Mouse (Mus musculus) monocyte, adult 5-6 weeks (primary cell): ENCODE measurements at regions not wholly inside any gene's neighbourhood (a gene's known extent, or its start where the extent isn't known, plus 50 kb on each side); places are given as distances from the start of the nearest gene placed in this dataset.
"Not testable (repeated sequence)": the region's sequence is repeated elsewhere in the genome, so short reads cannot be mapped to it uniquely, and the experiment has no call there.

Source experiments
- ATAC-seq: fragments of 153-309, 156-312 bp; replicated peaks from 2 replicates; pipeline ENCODE4 v1.8.0; 2017; ENCODE audit warnings: mild to moderate bottlenecking; ENCODE audit not compliant: low TSS enrichment, insufficient number of reproducible peaks, severe bottlenecking, poor library complexity, low FRiP score

DNA sequence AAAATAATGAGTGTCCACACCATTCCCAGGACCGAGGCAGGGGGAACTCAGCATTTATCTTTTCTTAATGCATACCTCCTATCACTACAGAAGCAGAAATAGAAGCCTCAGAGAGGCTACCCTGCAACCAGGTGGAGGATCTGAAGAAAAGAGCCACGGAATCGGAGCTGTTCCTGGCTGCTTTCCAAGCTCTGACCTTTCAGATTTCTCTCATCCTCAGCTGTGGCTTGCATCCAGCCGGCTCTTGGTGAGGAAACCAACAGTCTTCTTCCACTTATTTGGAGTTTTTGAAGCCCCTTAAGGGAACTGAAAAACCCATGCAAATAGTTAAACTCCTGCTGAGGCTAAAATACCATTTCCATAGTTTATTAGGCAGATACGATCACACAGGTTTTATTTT is 907.3 kb downstream of the Ets1 start:
- no peak for ATAC-seq

DNA sequence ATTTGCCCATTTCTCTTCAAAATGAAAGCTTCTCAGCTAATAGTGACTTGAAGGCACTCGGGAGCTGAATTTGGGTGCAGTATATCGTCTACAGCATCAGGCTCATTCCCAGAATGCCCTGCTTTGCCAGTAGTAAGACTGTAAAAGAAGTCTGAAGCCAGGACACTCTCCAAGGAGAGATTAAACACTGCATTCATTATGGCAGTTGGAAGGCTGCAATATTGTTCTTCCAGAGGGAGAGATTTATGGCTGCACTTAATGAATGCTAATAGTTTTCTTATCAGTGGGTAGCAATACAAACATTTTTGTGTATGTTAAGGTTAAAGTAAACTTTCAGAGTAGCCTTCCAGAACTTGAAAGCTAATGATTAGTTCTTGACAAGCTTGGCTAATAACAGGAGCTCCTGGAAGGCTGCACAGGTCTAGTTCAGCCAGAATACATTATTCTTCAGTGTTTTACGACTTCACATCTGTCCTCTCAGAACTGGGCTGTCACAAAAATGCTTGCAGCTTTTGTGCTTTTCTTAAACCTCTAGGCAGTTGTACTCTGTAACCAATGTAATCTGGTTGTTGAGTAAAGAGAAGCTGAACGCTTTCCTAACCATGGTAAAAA is 910.2 kb downstream of the Ets1 start:
- no peak for ATAC-seq

DNA sequence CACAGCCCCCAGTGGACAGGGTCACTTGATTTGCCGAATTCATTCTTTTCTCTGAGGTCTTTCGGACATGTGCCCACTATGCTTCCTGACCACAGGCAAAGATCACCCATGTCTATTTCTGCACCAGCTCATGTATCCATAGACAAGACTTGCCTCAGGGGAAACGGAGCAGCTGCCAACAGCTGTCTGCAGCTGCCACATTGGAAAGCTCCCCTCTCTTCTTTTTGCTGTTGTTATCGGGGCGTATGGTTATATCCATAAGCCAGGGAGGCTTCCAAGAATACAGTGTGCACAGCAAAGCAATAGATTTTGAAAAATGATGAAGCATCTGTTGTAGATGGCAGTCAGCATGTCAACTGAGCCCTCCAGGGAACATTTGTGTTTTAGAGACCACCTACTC is 913.4 kb downstream of the Ets1 start:
- ATAC-seq = no peak

DNA sequence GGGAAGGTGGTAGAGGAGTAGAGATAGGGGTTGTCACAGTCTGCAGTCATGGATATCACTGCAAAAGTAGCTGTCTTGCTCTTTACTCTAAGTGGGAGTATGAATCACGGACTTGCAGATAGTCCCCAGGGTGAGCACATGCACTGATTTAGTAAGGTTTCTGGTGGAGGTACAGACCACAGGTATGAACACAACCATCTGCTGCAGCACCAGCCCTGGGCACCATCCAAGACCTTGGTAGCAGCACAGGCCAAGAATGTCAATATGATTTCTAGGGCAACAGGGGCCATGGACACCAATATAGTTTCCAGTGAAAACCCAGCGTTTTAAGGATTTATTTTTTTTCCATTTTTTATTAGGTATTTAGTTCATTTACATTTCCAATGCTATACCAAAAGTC is 913.7 kb upstream of the Kirrel3 start:
- no peak for ATAC-seq

DNA sequence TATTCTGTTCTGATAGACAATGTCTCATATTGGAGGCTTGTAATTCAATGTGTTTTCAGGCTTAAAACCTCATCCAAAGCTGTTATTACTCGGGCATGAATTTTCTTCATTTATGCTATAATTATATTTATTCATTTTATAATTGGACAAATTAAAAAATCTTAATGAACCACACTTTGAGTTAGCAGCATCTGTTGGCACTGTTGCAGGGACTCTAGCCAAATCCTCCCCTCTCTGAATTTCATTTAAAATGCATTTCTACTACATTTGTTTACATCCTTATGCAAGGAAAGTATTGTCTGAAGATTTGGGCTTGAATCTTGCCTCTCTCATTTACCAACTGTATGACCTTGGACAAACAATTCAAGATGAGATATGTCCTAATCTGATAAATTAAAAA is 874.2 kb upstream of the Kirrel3 start:
- ATAC-seq = no peak

DNA sequence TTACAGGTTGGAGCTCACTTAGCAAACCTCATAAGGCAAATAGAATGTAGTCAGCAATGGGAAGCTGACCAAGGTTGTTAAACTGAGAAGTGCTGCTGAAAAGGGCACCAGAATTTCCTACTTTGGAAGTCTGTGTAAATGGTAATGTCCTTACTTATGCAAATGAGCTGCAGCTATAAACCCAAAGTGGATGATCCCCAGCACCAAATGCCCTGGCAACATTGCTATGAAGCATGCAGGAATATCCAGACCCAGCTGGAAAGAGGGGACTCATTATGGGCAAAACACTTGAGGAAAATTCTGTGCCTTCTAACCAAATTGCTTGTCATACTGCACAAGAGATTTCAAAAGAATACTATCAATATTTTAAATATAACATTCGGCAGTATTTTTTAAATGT is 861.3 kb upstream of the Kirrel3 start:
- ATAC-seq = no peak

DNA sequence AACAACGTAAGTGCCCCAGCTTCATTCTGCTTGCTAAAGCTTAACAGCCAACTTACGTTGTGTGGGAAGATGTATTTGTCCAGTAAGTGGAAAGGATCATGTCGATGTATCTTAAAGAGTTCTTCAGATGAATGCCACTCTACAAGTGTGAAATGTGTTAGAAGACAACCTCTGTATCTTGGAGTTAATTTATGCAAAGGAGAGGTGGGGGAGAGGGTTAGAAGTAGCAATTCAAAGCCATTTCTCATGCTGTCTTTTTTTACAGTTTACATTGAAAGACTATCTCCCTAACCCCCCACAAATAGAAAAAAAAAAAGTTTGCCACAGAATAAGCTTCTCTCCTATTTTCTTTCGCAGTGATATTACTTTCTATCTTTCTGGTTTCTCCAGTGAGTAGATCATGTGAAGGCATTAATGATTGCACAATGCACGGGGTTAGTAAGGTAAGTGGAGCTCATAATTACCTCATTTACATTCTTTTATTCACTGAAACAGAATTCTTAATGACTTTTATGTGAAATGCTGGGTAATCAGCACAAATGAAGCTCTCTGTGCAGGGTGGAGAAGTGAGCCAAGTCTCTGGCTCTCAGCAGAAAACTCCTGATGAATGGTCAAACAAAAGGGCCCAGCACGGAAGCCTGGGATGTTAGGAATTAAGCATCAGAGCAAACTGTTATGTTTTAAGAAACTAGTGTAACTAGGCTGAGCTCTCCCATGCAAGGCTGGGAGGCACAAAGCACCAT is 855.8 kb upstream of the Kirrel3 start:
- ATAC-seq = no peak

DNA sequence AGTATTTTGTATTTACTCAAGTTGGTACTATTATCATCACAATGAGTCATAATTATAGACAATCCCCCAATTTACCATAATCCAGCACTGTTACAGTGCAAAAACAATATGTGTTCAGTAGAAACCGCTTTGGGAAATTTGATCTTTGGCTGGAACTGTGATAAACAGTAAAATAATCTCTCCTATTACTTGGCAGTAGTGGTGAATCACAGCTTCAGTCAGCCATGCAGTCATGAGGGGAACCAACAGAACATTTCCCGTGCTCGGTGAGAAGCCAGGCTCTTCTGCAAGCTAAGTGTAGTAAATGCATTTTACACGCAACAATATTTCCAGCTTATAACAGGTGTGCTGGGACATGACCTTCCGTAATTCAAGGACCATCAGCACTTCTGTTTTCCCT is 822.7 kb upstream of the Kirrel3 start:
- no peak for ATAC-seq

DNA sequence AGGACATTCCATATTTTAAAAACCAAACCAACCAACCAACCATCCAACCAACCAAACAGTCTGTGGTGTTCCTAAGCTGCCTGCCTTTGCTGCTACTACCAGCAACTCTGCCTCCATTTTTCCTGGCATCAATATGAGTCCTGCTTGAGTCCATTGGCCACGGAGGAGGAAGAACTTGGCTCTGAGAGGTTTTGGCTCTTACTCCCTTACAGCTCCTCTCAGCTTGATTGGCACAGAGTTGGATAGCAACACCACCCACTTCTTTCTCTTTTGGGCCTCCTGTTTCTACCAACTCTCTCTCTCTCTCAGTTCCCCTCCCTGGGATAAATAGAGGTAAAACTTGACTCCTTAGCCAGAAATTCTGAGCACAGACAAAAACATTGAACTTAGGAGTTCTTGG is 804.6 kb upstream of the Kirrel3 start:
- ATAC-seq = no peak

DNA sequence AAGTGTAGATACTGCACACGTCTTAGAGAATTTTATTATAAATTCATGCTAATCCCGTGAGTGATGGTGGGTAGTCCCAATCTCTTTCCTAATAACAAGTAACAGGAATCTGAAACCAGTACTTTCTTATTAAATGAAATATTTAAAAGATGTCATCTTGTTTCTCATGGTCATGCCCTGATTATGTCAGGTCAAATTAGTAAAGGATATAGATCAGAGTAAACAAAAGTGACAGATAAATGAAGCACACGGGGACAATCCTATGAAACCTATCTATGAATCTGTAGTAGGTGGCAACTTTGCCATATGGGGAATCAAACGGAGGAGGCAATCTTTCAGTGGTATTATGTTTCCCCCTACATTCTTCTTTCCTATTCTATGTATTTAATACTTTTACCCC is 794.0 kb upstream of the Kirrel3 start:
- no peak for ATAC-seq

DNA sequence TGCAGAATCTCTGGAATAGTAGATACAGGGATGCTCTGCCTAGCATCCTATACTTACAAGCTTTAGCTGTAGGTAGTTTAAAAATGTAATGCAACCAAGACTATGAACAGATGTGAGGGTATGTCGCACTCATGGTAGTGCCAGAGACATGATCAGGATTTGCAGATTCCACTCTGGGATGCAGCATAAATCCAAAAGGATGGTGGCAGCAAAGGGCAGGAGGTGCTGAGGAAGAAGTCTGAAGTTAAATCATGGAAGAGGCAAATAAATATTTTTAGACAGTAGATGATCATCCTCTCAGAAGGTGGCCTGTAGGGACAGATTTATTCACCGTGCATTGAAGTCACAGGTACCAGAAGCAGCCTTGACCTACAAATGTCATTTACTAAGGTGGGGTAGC is 768.1 kb upstream of the Kirrel3 start:
- ATAC-seq = no peak

DNA sequence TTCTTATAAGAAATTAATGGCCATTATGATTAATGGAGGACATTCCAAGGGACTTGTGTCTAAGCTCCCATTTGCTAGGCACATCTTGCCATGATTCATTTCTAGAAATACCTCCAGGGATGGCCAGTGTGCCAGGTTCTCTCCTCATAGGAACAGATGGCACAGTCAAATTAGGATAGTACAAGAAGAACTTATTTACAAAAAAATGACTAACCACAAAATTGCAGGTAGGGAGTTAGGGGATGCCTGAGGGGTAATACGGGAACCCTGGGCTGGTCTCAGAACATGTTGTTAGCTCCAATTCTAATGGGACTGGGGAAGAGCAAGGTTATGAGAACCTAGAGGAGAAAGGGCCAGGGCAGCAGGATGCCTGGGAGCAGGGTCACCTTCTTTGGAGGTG is 760.9 kb upstream of the Kirrel3 start:
- no peak for ATAC-seq

DNA sequence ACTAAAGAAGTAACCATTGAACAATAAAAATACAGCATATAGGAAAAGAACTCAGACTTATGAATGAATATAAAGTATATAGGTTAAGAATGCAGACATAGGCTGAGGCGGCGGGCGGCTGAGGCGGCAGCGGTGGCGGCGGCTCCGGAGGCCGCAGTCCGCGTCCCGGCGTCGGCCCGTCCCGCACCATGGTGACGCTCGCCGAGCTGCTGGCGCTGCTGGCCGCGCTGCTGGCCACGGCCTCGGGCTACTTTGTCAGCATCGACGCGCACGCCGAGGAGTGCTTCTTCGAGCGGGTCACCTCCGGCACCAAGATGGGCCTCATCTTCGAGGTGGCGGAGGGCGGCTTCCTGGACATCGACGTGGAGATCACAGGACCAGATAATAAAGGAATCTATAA is 757.6 kb upstream of the Kirrel3 start:
- ATAC-seq = not testable (repeated sequence)

DNA sequence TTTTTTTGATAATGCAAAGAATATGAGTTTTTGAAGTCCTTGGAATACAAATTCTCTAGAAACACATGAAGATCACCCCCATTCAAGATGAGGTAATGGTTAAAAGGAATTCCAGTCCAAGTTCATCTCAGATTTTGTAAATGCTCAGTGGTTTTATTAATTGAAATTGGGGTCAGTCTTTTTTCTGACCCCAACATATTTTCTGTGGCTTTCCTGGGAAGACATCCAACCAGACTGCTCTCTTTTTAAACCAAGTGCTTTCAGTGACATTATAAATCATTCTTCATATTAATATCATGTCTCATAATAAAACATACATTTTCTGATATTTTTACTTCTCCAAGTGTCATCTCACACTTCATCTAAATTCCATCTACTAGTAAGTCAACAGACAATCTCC is 725.0 kb upstream of the Kirrel3 start:
- ATAC-seq = no peak

DNA sequence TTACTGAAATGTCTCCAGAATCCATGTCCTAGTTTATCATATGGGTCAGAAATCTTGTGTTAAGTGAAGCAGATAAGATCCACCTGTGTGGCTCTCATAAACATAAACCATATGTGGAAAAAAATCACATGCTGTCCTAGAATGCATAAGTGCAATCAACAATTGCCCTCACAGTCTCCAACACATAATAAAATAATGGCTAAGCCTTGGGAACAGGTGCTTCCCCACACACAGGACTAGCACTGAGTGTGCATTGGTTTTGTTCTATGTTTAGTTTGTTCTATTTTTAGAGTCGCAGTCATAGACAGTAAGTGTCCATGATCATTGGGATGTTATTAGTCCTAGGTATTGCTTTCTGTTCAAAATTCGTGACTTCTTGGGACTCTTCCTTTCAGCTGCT is 719.5 kb upstream of the Kirrel3 start:
- no peak for ATAC-seq

DNA sequence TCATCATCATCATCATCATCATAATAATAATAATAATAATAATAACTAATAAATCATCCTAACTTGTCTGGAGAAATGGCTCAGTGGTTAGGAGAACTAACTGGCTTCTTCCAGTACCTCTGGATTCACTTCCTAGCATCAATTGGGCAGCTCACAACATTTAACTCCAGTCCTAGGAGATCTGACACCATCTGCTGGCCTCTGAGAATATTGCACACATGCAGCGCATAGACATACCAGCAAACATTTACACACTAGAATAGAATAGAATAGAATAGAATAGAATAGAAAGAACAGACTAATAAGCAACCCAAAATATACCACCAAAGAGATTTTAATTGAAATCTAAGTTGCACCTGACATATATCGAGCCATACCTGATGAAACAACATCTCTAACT is 715.9 kb upstream of the Kirrel3 start:
- no peak for ATAC-seq

DNA sequence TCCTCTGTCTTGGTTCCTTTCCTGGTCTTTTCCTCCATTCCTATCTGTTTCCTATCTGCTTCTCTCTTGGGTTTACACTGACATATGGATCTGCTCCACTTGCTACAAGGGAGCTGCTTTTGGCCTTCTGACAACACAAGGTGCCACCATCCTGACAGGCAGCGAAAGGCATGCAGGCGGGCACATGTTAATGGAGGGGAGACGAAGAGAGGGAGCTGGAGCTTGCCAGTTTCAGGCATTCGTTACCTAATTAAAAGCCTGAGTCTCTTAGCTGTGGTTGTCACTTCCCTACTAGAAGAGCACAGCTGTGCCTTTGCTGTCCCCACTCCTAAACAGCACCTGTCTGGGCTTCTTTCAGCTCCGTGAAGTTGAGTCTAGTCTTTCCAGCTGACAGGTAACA is 711.5 kb upstream of the Kirrel3 start:
- ATAC-seq = no peak

DNA sequence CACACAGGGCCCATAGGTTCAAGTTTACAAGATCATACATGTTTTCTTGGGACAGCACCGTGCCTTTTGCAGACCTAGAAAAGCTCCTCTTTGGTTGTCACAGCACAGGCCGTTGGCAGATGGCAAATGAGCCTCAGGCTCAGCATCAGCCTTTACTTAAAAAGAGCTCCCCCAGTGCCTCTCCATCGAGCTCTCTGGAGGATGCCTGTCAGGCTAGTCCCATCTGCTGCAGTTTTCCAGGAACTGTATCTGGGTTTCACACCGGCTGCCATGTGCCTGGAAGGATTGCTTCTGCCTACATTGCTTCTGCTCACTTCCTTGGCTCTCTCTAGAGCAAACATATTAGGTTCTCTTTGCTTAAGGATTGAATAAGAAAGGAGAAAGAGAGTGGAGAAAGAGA is 695.1 kb upstream of the Kirrel3 start:
- no peak for ATAC-seq

DNA sequence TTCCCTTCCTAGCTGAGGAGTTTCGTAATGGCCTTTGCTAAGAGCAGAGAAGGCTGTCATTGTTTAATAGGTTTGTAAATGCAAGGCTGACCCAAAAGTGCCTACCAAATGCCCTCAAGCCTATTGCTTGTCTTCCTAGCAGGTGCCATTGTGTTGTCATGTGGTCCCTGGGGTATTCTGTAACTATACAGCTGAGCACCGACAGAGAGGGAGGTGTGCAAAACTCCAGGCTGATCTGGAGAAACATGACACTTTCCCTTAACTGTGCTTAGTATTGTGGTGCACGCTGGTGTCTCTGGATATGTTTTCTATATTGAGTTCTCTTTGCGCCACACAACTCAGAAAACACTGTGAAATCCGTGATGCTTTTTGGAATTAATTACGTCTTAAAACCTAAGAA is 685.4 kb upstream of the Kirrel3 start:
- no peak for ATAC-seq

DNA sequence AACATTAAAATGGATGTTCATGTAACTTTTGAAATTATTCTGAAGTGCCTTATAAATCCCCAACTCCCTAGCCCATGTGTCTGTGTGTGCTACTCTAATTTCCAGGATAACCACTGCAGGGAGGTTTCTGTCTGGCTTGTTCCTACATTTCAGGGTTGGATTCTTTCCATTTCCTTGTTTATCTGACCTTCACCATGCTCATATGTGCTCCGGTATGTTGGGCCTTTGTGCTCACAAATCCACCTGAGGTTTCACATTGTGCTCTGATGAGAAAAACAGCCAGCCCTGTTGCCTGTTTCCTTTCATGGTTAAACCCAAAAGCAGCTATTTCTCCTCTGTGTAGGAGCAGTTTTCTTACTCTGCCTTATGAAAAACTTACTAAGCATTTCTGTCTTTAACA is 684.9 kb upstream of the Kirrel3 start:
- no peak for ATAC-seq
